Mouse (Mus musculus): ENCODE measurements around the gene Thsd4.

Thsd4 gene

GRCm38 (mm10) chr9:60147401-60147800 is 374.4 kb downstream of the Thsd4 start:
- no peak for DNase-seq (ENCODE audit: low spot score)

GRCm38 (mm10) chr9:60143816-60144215 is 378.0 kb downstream of the Thsd4 start:
- no peak for DNase-seq (ENCODE audit: low spot score)

GRCm38 (mm10) chr9:60141081-60141514 is 380.7 kb downstream of the Thsd4 start:
- DNase-seq (ENCODE audit: low spot score) = no peak

GRCm38 (mm10) chr9:60140411-60140810 is 381.4 kb downstream of the Thsd4 start:
- no peak for DNase-seq (ENCODE audit: low spot score)

- no peak for DNase-seq (ENCODE audit: low spot score)
These were observed 382.4 kb downstream of the Thsd4 start for GRCm38 (mm10) chr9:60139446-60139845.

- DNase-seq (ENCODE audit: low spot score) = no peak
These were observed 392.4 kb downstream of the Thsd4 start for GRCm38 (mm10) chr9:60129235-60129991.

- DNase-seq (ENCODE audit: low spot score) = no peak
These were observed 394.9 kb downstream of the Thsd4 start for GRCm38 (mm10) chr9:60126961-60127360.

- no peak for DNase-seq (ENCODE audit: low spot score)
These were observed 397.7 kb downstream of the Thsd4 start for GRCm38 (mm10) chr9:60124102-60124501.

GRCm38 (mm10) chr9:60123066-60123465 is 398.8 kb downstream of the Thsd4 start:
- DNase-seq (ENCODE audit: low spot score) = no peak

- no peak for DNase-seq (ENCODE audit: low spot score)
These were observed 402.0 kb downstream of the Thsd4 start for GRCm38 (mm10) chr9:60119846-60120245.

- DNase-seq (ENCODE audit: low spot score) = no peak
These were observed 404.0 kb downstream of the Thsd4 start for GRCm38 (mm10) chr9:60117831-60118230.

GRCm38 (mm10) chr9:60115711-60116247 is 406.1 kb downstream of the Thsd4 start:
- DNase-seq (ENCODE audit: low spot score) = no peak

- no peak for DNase-seq (ENCODE audit: low spot score)
These were observed 406.5 kb downstream of the Thsd4 start for GRCm38 (mm10) chr9:60115306-60115705.

- no peak for DNase-seq (ENCODE audit: low spot score)
These were observed 411.6 kb downstream of the Thsd4 start for GRCm38 (mm10) chr9:60110200-60110599.

- DNase-seq (ENCODE audit: low spot score) = no peak
These were observed 415.2 kb downstream of the Thsd4 start for GRCm38 (mm10) chr9:60106683-60107082.

- DNase-seq (ENCODE audit: low spot score) = no peak
These were observed 415.7 kb downstream of the Thsd4 start for GRCm38 (mm10) chr9:60106106-60106505.

- DNase-seq (ENCODE audit: low spot score) = no peak
These were observed 427.6 kb downstream of the Thsd4 start for GRCm38 (mm10) chr9:60094211-60094610.

- no peak for DNase-seq (ENCODE audit: low spot score)
These were observed 429.4 kb downstream of the Thsd4 start for GRCm38 (mm10) chr9:60092428-60092827.

GRCm38 (mm10) chr9:60089441-60089840 is 432.4 kb downstream of the Thsd4 start:
- no peak for DNase-seq (ENCODE audit: low spot score)

GRCm38 (mm10) chr9:60088101-60088500 is 433.7 kb downstream of the Thsd4 start:
- no peak for DNase-seq (ENCODE audit: low spot score)

GRCm38 (mm10) chr9:60082107-60082581 is 439.7 kb downstream of the Thsd4 start:
- peak; percentile 17 for DNase-seq (ENCODE audit: low spot score)

- DNase-seq (ENCODE audit: low spot score) = no peak
These were observed 444.1 kb downstream of the Thsd4 start for GRCm38 (mm10) chr9:60077761-60078160.

- no peak for DNase-seq (ENCODE audit: low spot score)
These were observed 445.4 kb downstream of the Thsd4 start for GRCm38 (mm10) chr9:60076396-60076795.
